31 mouse cellular contexts compared by ENCODE assay signal in genomic region chr6:144201402-144202040, GRCm38 (mm10).
A peak's percentile ranks its signal among the peaks of the same experiment; 100 is the strongest.
DNase-seq lines count a peak whose midpoint lies in the region; ATAC-seq and TF ChIP-seq lines count a peak whose summit lies in the region.
"Had no signal": no experiment of that assay in that cellular context is flagged by ENCODE, and none has a peak within 500 bp of the region (broad histone marks: within the 10 kb centered on the region; RNA-seq: fewer than 3 reads in every experiment).

No protein-coding gene starts in this region.

- WGBS in embryonic facial prominence, embryonic 14.5 days = 64% methylated on average over 5 of the region's 5 CpGs
- WGBS in liver, embryonic 13.5 days (ENCODE audit: insufficient replicate concordance) = 61% methylated on average over 5 of the region's 5 CpGs

- no peaks in the 10 kb centered on the region for H3K4me1 ChIP-seq in cortical plate, adult 2 months (ENCODE audit: control insufficient read depth, insufficient read depth, low read length)
- peaks cover 3% of the 10 kb centered on the region; the same call in 1 of the 2 replicates for H3K4me1 ChIP-seq in embryonic facial prominence, embryonic 14.5 days (ENCODE audit: control insufficient read depth, insufficient read depth, low read length)
- no peaks in the 10 kb centered on the region for H3K4me1 ChIP-seq in liver, embryonic 13.5 days (replicated peaks)
- H3K4me1 ChIP-seq: heart, embryonic 12.5 days had no signal

- intact Hi-C loops in heart, postnatal 14 days (cut with DNase I) = no loop called here

- no peaks in the 10 kb centered on the region for H3K36me3 ChIP-seq in embryonic facial prominence, embryonic 14.5 days (ENCODE audit: control insufficient read depth, insufficient read depth, low read length)
- H3K36me3 ChIP-seq in liver, embryonic 13.5 days = no peaks in the 10 kb centered on the region
- H3K36me3 ChIP-seq: embryonic facial prominence, embryonic 12.5 days; heart, embryonic 12.5 days; neural tube, embryonic 12.5 days had no signal

- H3K27me3 ChIP-seq in embryonic facial prominence, embryonic 14.5 days (replicated peaks; ENCODE audit: control insufficient read depth, insufficient read depth, low read length) = no peaks in the 10 kb centered on the region; the same call in none of the 2 replicates
- H3K27me3 ChIP-seq in liver, embryonic 13.5 days = no peaks in the 10 kb centered on the region
- H3K27me3 ChIP-seq: heart, embryonic 12.5 days; neural tube, embryonic 12.5 days had no signal

- TF ChIP-seq CTCF in cortical plate, adult 2 months (IDR thresholded peaks at IDR 0.05; ENCODE audit: extremely low read depth, insufficient read depth, low read length) = no peak

- peak overlapping the region; percentile 19; the same call in 1 of the 2 replicates for H3K4me2 ChIP-seq in embryonic facial prominence, embryonic 14.5 days (ENCODE audit: low read depth, low read length)
- H3K4me2 ChIP-seq in liver, embryonic 13.5 days = no peak overlapping the region
- H3K4me2 ChIP-seq: heart, embryonic 12.5 days; hindbrain, embryonic 14.5 days; midbrain, embryonic 11.5 days; neural tube, embryonic 12.5 days had no signal

- peak overlapping the region; percentile 83; the same call in 1 of the 2 replicates for H3K4me3 ChIP-seq in cortical plate, adult 2 months (ENCODE audit: insufficient read depth, low read length)
- 0 out of 2 replicates have a peak overlapping the region, but pooled peaks have one; percentile 1 for H3K4me3 ChIP-seq in embryonic facial prominence, embryonic 14.5 days (ENCODE audit: low read depth, low read length)
- H3K4me3 ChIP-seq in liver, embryonic 13.5 days (replicated peaks) = no peak overlapping the region
- H3K4me3 ChIP-seq: embryonic facial prominence, embryonic 12.5 days; erythroblast, embryonic 14.5 days; heart, adult 2 months; heart, embryonic 12.5 days; myocyte; neural tube, embryonic 12.5 days had no signal

- no peak overlapping the region for H3K9ac ChIP-seq in embryonic facial prominence, embryonic 14.5 days (ENCODE audit: low read depth, low read length)
- no peak overlapping the region for H3K9ac ChIP-seq in liver, embryonic 13.5 days
- H3K9ac ChIP-seq: embryonic facial prominence, embryonic 12.5 days; heart, embryonic 12.5 days; hindbrain, embryonic 14.5 days; liver, embryonic 14.5 days; neural tube, embryonic 12.5 days had no signal

- H3K27ac ChIP-seq in cortical plate, adult 2 months (ENCODE audit: insufficient read depth, low read length) = no peak overlapping the region
- no peak overlapping the region for H3K27ac ChIP-seq in embryonic facial prominence, embryonic 14.5 days (replicated peaks; ENCODE audit: low read depth, low read length)
- no peak overlapping the region for H3K27ac ChIP-seq in liver, embryonic 13.5 days
- H3K27ac ChIP-seq: embryonic facial prominence, embryonic 12.5 days; heart, adult 2 months; hindbrain, embryonic 14.5 days; liver, embryonic 14.5 days; neural tube, embryonic 12.5 days had no signal

- TF ChIP-seq POLR2A in cortical plate, adult 2 months (IDR thresholded peaks at IDR 0.05; ENCODE audit: extremely low read depth, insufficient read depth, low read length) = no peak

- DNase-seq in heart, adult 11 months = peak; percentile 61
- no peak for DNase-seq in heart, postnatal 14 days
- DNase-seq in embryonic facial prominence, embryonic 14.5 days (ENCODE audit: low spot score) = no peak
- DNase-seq in liver, embryonic 13.5 days = no peak
- DNase-seq in T-cell, adult 2 months (ENCODE audit: low spot score) = no peak
- DNase-seq in gastrocnemius, postnatal 10 days = no peak
- DNase-seq: adrenal gland, adult 2 months; adrenal gland, postnatal 36 days; B cell, adult 2 months; cerebellum, adult 2 months; cerebellum, postnatal 14 days; gastrocnemius, postnatal 36 days; heart, adult 2 months; kidney, adult 9 months; kidney, postnatal 10 days; layer of hippocampus, adult 9-11 months; lung, postnatal 36 days; thymus, adult 2 months; thymus, postnatal 36 days had no signal

- no peak for ATAC-seq in embryonic facial prominence, embryonic 14.5 days (ENCODE audit: low read depth)
- peak; percentile 61 for ATAC-seq in liver, embryonic 13.5 days (ENCODE audit: low read depth)
- ATAC-seq: activated CD4-positive, CD25-positive, alpha-beta regulatory T cell, adult 4 months; intestine, postnatal 0 days; midbrain, embryonic 16.5 days had no signal

- no peaks in the 10 kb centered on the region for H3K9me3 ChIP-seq in embryonic facial prominence, embryonic 14.5 days (ENCODE audit: control insufficient read depth, low read length)
- no peaks in the 10 kb centered on the region for H3K9me3 ChIP-seq in liver, embryonic 13.5 days (replicated peaks)
- H3K9me3 ChIP-seq: embryonic facial prominence, embryonic 12.5 days; heart, embryonic 12.5 days; neural tube, embryonic 12.5 days had no signal
